Mouse (Mus musculus) hindbrain, postnatal 0 days (tissue): ENCODE measurements around the gene Egfem1. TPM values are rescaled to one million over a fixed set of nuclear protein-coding genes. Genes with fewer than 3 reads are reported as not detected.

ENCODE experiments used
- ATAC-seq: fragments of 200-750 bp; cut with Nextera tagmentation; 2 replicates; pipeline ENCODE4 v1.8.0; 2017; ENCODE audit warnings: mild to moderate bottlenecking, moderate TSS enrichment, moderate library complexity
- DNase-seq: peaks from one replicate; pipeline ENCODE4 v3.0.0-alpha.2; 2015; ENCODE audit warnings: low spot score
- H3K27ac ChIP-seq: fragments of 300-500 bp; sonication (generic); 2 replicates; pipeline ENCODE4 v1.5.1; 2014; ENCODE audit warnings: mild to moderate bottlenecking
- H3K27me3 ChIP-seq: fragments of 300-500 bp; sonication (generic); 2 replicates; pipeline ENCODE4 v1.6.1; 2014; ENCODE audit warnings: low read length, mixed read lengths; ENCODE audit not compliant: insufficient read depth
- H3K36me3 ChIP-seq: fragments of 300-500 bp; sonication (generic); 2 replicates; pipeline ENCODE4 v1.6.1; 2014; ENCODE audit warnings: low read length, mixed read lengths; ENCODE audit not compliant: insufficient read depth
- H3K4me1 ChIP-seq: fragments of 300-500 bp; sonication (generic); 2 replicates; pipeline ENCODE4 v1.6.1; 2014; ENCODE audit warnings: antibody characterized with exemption, low read length, mixed read lengths; ENCODE audit not compliant: insufficient read depth
- H3K4me2 ChIP-seq: fragments of 300-500 bp; sonication (generic); 2 replicates; pipeline ENCODE4 v1.6.1; 2014; ENCODE audit warnings: low read depth, mild to moderate bottlenecking, low read length, moderate library complexity, mixed read lengths
- H3K4me3 ChIP-seq: fragments of 300-500 bp; sonication (generic); 2 replicates; pipeline ENCODE4 v1.5.1; 2014; ENCODE audit warnings: low read length
- H3K9ac ChIP-seq: fragments of 300-500 bp; sonication (generic); replicated peaks from 2 replicates; pipeline ENCODE4 v1.6.1; 2014; ENCODE audit warnings: mild to moderate bottlenecking, low read length, moderate library complexity, mixed read lengths
- H3K9me3 ChIP-seq: fragments of 300-500 bp; sonication (generic); 2 replicates; pipeline ENCODE4 v1.6.1; 2016; ENCODE audit warnings: low read length, mixed read lengths
- CTCF ChIP-seq: IDR thresholded peaks from 2 replicates; pipeline ENCODE4 v1.5.1; 2016; ENCODE audit warnings: antibody characterized with exemption, control low read depth, low read depth
- WGBS: fragments of 180-500 bp; shearing (Covaris S2); extraction: QIAGEN DNeasy Blood & Tissue Kit; methylation state at CpG from one replicate; pipeline ENCODE4 v1.1.7; 2014; 5-methylcytosine and 5-hydroxymethylcytosine counted together
- polyA plus RNA-seq: library from polyadenylated mRNA; unstranded; fragments of >200 nt; fragmentation: Nextera tagmentation; extraction: Ambion mirVana; gene quantifications from 2 replicates; pipeline ENCODE4 v1.2.1, GENCODE M21; 2015
- total RNA-seq: library from RNA; depleted of rRNA; stranded (reverse); fragments of >200 nt; gene quantifications from 2 replicates; pipeline ENCODE4 v1.2.3, GENCODE M21; 2014

Gene Egfem1
- total and polyA plus RNA-seq, 2 experiments from 2014 or later, result 4.1 to 12.6 TPM

- no peak overlapping the region for H3K4me2 ChIP-seq
- H3K4me3 ChIP-seq, result no peak overlapping the region
- H3K27me3 ChIP-seq, result no peaks in the 10 kb centered on the region
- no peak for TF ChIP-seq CTCF
- H3K36me3 ChIP-seq, result no peaks in the 10 kb centered on the region
- no peak for DNase-seq
- H3K9me3 ChIP-seq, result no peaks in the 10 kb centered on the region
- no peak overlapping the region for H3K9ac ChIP-seq
- WGBS, result 88% methylated on average over 3 of the region's 3 CpGs
- no peak for ATAC-seq
- no peak overlapping the region for H3K27ac ChIP-seq
- H3K4me1 ChIP-seq, result no peaks in the 10 kb centered on the region
Measured at GRCm38 (mm10) chr3:29106016-29106723, 24.3 kb downstream of the Egfem1 start.

GRCm38 (mm10) chr3:29107134-29107533, 25.3 kb downstream of the Egfem1 start:
- 90% methylated on average over 1 of the region's 1 CpGs for WGBS
- Histone ChIP-seq H3K27me3 (no peaks in the 10 kb centered on the region), H3K27ac (no peak overlapping the region), H3K4me2 (no peak overlapping the region), H3K4me3 (no peak overlapping the region), H3K4me1 (no peaks in the 10 kb centered on the region), H3K9me3 (no peaks in the 10 kb centered on the region), H3K9ac (no peak overlapping the region), H3K36me3 (no peaks in the 10 kb centered on the region)
- no peak for TF ChIP-seq CTCF
- DNase-seq, result no peak
- no peak for ATAC-seq

GRCm38 (mm10) chr3:29110321-29110720, 28.5 kb downstream of the Egfem1 start:
- no peak for TF ChIP-seq CTCF
- H3K27ac ChIP-seq, result no peak overlapping the region
- H3K4me3 ChIP-seq, result no peak overlapping the region
- ATAC-seq (no peak), DNase-seq (no peak)
- no peaks in the 10 kb centered on the region for H3K9me3 ChIP-seq
- H3K4me2 ChIP-seq, result no peak overlapping the region
- no peak overlapping the region for H3K9ac ChIP-seq
- H3K4me1 ChIP-seq, result no peaks in the 10 kb centered on the region
- WGBS, result 78% methylated on average over 2 of the region's 2 CpGs
- no peaks in the 10 kb centered on the region for H3K27me3 ChIP-seq
- H3K36me3 ChIP-seq, result no peaks in the 10 kb centered on the region

GRCm38 (mm10) chr3:29114517-29114916, 32.7 kb downstream of the Egfem1 start:
- 92% methylated on average over 3 of the region's 3 CpGs for WGBS
- H3K36me3 ChIP-seq, result no peaks in the 10 kb centered on the region
- H3K4me2 ChIP-seq, result no peak overlapping the region
- H3K27me3 ChIP-seq, result no peaks in the 10 kb centered on the region
- no peak overlapping the region for H3K4me3 ChIP-seq
- no peaks in the 10 kb centered on the region for H3K9me3 ChIP-seq
- H3K4me1 ChIP-seq, result no peaks in the 10 kb centered on the region
- H3K27ac ChIP-seq, result no peak overlapping the region
- H3K9ac ChIP-seq, result no peak overlapping the region
- ATAC-seq, result no peak
- no peak for TF ChIP-seq CTCF
- DNase-seq, result no peak

- no peak overlapping the region for H3K27ac ChIP-seq
- TF ChIP-seq CTCF, result no peak
- H3K4me2 ChIP-seq, result no peak overlapping the region
- ATAC-seq (no peak), DNase-seq (no peak)
- H3K27me3 ChIP-seq, result no peaks in the 10 kb centered on the region
- no peak overlapping the region for H3K9ac ChIP-seq
- 61% methylated on average over 1 of the region's 1 CpGs for WGBS
- H3K4me1 ChIP-seq, result no peaks in the 10 kb centered on the region
- H3K36me3 ChIP-seq, result no peaks in the 10 kb centered on the region
- H3K9me3 ChIP-seq, result no peaks in the 10 kb centered on the region
- H3K4me3 ChIP-seq, result no peak overlapping the region
Measured at GRCm38 (mm10) chr3:29117379-29117778, 35.6 kb downstream of the Egfem1 start.

- 70% methylated on average over 1 of the region's 1 CpGs for WGBS
- Histone ChIP-seq H3K4me2 (no peak overlapping the region), H3K27me3 (no peaks in the 10 kb centered on the region), H3K36me3 (no peaks in the 10 kb centered on the region), H3K27ac (no peak overlapping the region), H3K4me3 (no peak overlapping the region), H3K4me1 (no peaks in the 10 kb centered on the region), H3K9ac (no peak overlapping the region), H3K9me3 (no peaks in the 10 kb centered on the region)
- no peak for ATAC-seq
- no peak for TF ChIP-seq CTCF
- DNase-seq, result no peak
Measured at GRCm38 (mm10) chr3:29122556-29122955, 40.7 kb downstream of the Egfem1 start.
